Mouse (Mus musculus) cortical plate, adult 2 months (tissue): ENCODE data around the gene Srrm3.

Source experiments
- CTCF ChIP-seq: fragments of 200-500 bp; IDR thresholded peaks from 2 replicates; pipeline ENCODE4 v1.5.1; 2011; ENCODE audit warnings: mild to moderate bottlenecking, control low read depth, low read length; ENCODE audit not compliant: insufficient read depth; ENCODE audit errors: extremely low read depth
- POLR2A ChIP-seq: fragments of 200-500 bp; IDR thresholded peaks from 2 replicates; pipeline ENCODE4 v1.6.1; 2011; ENCODE audit warnings: mild to moderate bottlenecking, low read length, control low read depth; ENCODE audit not compliant: insufficient read depth; ENCODE audit errors: extremely low read depth

DNA sequence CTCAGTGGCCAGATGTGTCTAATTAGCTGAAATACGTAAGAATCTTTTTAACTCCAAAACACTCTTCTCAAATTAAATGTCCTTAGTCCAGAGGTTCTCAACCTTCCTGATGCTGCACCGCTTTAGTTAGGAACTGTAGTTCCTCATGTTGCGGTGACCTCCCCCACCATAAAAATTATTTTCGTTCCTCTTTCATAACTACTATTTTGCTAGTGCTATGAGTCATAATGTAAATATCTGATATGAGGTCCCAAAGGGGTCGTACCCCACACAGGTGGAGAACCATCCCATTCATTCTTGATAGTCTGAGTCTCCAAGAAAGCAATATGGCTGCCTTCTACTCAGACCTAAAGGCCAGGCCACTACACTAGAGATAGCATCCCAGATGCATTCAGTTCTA is 63.8 kb downstream of the Srrm3 start:
- TF ChIP-seq CTCF: no peak
- no peak for TF ChIP-seq POLR2A
